Mouse (Mus musculus): ENCODE results near the gene Bcl6b.

Gene Bcl6b

DNA sequence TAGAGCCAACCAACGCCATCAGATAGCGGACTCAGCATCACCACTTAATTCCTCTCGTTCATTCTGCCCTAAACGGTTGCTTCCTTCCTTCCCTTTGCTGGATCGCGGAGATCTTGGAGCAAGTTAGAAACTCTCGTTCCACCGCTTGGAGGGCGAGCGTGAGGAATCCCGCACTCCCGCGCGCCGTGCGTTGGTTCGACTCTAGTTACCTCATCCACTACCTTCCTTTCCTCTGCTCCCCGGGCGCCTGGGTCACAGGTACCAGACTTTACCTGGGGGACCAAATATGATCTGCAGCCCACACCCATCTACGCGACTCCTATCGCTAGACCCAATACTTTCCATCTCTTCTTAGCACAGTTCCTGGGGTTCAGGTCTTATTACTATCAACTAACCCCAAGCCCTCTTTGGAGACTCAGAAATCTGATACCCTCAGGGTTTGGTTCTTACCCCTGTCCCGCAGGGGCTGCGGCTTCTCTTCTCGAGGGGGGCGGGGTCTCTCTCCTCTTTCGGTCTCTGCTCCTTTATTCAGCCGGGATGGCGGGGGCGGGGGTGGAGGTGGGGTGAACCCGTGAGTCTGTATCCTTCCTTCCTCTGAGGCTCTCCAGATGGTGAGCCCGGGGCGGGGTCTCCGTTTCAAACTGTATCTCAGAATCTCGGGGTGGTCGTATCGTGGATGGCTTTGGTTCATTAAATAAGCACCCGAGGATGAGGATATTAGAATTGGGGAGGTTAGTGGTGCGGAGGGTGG is at the start of gene Bcl6b:
TSS of gene Bcl6b (minus strand) at position 539 of the 751 bp plus-strand sequence.
- DNase-seq (ENCODE audit: low spot score) = no peak

DNA sequence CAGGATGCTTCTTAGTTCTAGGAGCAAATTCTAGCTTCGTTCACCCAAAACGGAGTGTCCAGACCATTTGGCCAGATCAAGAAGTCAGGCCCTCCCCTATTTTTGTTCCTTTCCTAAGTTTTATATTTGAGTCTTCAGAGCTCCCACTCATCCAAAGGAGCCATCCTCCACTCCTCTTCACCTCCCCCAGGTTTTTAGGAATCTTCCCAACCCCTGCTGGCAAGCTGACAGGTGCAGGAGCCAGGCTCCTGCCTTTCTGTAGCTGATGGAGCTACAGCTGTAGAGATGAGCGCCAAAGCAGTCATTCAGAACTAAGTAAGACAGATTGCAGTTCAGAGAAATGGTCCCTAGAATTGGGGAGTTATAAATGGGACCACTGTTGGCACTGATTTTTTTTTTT is 49.4 kb upstream of the Bcl6b start:
- no peak for DNase-seq (ENCODE audit: low spot score)

DNA sequence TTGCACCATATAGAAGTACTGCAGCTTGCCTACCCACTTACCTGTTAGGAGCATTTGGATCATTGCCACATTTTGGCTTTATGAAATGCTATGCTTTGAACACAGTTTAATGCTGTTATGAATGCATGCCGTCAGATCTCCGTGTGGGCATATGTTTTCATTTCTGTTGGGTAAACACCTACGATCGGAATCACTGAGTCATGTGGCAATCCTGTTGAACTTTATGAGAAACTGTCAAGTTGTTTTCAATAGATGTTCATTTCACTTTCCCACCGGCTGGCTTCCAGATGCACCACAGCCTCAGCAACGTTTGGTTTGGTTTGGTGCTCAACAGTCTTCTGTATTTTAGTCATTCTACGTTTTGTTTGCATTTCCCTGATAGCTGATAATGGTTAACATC is 42.0 kb upstream of the Bcl6b start:
- no peak for DNase-seq (ENCODE audit: low spot score)

DNA sequence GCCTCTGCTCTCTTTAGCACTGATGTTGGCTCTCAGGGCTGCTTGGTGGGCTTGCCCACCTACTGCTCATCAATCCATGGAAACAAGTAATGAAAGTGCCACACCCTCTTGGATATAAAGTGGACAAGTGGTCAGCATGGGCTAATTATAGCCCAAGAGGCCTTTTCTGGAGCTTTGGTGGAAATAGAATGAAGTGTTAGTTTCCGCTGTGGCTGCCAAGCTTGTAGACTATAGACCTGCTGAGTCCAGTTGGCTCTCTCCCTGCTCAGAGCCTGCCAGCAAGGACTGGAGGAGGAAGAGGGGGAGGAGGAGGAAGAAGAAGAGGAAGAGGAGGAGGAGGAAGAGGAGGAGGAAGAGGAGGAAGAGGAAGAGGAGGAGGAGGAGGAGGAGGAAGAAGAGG is 36.8 kb upstream of the Bcl6b start:
- DNase-seq (ENCODE audit: low spot score) = no peak

DNA sequence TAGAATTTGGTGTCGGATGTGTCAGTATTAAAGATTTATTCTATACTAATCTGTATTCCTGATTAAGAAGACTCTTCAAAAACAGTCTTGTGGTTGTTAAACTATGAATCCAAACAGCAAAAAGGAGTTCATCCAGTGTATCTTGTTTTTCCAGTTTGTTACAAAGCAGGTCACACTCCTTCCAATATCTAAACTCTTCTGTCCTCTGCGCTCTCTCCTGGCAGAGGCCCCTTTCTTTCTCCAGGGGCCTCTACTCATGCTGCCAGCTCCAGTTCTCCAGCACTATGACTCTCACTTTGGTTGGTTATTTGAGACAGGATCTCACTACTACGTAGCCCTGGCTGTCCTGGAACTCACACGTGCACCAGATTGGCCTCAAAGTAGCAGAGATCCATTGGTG is 36.2 kb upstream of the Bcl6b start:
- DNase-seq (ENCODE audit: low spot score) = no peak

DNA sequence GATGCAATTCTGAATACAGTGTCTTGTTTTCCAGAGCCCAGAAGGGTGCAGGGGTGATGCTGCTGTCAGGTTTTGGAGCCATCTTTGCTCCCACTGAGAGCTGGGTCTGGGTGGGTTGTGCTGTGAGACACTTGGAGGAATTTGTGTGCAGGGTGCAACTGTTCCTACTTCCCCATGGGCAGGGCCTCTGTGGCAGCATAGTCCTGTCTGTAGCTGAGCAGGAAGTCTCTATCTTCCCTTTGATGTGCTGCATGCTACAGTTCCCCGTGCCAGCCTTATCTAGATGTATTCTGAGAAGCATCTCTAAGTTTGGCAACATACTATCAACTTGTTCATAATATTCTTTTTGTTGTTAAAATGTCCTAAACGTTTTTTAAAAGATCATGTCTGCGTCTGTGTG is 35.7 kb upstream of the Bcl6b start:
- no peak for DNase-seq (ENCODE audit: low spot score)

DNA sequence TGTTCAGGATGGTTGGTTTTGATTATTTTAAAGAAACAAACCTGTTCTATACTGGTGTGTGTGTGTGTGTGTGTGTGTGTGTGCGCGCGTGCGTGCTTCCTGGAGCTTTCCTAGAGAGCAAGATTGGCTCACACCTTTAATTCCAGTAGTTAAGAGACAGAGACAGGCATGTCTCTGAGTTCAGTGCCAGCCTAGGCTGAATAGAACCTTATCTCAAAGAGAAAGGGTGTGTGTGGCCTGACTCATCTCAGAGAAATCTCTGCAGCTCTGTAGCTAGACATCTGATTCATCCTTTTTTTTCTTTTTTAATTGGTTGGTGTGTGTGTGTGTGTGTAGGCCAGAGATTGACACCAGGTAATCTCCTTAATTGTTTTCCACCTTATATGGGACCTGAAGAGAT is 29.4 kb upstream of the Bcl6b start:
- DNase-seq (ENCODE audit: low spot score) = no peak

DNA sequence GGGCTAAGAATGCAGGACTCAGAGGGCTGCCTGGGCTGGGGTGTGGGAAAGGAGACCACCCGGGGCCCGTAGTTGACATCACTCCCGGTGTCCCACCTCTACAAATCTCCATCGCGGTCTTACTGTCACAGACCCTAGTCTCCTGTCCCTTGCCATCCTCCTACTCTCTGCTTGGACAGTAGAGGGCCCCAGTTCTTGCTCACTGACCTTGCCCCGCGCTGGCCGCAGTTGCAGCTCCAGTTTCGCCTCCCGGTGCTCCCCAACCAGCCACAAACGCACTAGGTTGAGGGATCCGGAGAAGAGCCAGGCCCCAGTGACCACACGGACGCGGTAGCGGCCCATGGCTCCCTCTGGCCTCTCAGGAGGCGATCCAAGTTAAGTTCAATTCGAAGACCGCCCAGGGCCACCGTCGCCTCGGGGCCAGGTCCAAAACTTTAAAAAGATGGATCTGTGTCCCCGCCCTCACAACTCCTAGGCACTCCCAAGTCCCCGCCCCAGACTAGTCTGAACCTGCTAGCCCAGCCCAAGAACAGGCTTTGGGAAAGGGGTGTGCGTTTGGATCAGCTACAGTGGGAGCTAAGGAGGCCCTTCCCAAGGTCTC is 25.4 kb upstream of the Bcl6b start, which contains the start of gene Alox12:
TSS of gene Alox12 (minus strand) at position 423 of the 601 bp plus-strand sequence.
- DNase-seq (ENCODE audit: low spot score) = no peak

DNA sequence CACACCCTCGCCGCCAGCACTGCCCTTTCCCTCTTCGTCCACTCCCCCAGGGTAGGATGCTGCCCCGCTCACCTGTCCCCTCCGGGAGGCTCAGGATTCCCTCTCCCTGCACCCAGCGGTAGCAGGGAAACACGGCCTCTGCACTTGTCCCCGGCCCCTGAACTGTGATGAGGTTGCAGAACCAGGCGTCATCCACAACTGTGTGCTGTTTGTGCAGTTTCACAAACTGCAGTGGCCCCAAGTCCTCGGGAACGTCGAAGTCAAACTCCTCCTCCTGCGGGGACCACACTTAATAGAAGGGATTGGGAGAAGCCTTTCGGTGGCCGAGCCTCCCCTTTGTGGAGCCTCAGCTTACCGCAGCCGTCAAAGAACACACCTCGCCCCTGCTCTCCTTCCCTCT is 24.7 kb upstream of the Bcl6b start:
- no peak for DNase-seq (ENCODE audit: low spot score)

DNA sequence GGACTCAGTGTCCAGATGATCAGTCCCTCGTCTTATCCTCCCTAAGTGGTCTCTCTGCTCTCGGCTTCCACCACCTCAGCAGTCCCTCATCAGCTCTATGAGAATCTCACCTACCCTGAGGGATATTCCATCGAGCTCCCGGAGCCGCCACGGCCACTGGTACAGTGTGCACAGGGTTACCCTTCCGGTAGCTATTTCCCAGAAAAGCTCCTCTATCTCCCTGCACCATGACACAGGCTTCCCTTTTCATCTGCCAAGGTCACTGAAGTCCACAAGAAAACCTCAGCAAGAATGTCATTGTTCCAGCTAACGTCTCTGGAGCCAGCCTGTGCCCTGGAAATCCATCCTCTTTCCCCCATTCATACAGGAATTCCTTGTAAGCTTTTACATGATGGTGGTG is 22.3 kb upstream of the Bcl6b start:
- DNase-seq (ENCODE audit: low spot score) = no peak

DNA sequence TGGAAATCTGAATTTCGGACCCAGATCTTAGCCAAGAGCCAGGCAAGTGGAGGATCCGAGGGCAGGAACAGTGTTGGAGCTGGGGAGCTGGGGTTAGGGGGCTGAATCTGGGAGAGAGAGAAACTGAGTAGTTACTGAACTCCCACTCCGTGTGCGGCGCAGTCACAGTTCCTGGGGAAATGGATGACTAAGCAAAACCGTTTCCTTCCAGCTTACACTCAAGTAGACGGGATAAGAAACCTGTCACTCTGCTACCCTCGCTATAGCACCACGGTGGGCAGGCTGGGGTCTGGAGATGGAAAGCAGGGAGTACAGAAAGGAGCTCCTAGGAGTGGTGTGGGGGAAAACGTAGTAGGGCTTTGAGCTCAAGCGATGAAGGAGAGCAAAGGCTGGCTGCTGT is 20.6 kb upstream of the Bcl6b start:
- no peak for DNase-seq (ENCODE audit: low spot score)

DNA sequence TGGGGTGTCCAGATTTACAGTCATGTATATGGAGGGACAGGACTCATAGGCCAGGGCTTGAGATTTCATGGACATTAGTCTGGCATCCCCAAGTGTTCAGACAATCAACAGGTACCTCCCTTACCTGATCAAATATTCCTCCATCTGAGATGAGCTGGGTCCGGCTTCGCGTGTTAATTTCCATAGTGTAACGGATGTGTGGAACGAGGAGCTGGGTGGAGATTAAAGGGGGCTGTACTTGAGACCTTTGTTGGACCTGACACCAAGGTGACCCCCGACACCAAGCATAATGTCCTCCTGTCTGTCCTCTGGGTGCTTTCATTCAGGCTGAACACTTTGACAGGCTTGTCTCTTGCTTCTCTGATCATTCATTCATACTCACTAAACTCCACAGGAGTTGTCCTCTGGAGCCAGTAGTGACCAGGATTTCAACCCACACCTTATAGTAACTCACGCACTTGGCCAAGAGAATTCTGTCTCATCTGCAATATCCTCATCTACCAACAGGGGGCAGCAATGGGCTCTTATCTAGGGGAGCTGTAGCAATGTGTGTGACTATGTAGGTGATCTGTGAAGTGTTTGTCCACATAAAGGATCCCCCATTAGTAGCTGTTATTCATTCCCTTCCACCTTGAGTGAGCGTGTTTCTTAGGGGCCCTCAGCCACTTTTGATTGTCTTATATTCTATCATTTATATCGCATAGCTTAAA is 17.7 kb upstream of the Bcl6b start:
- DNase-seq (ENCODE audit: low spot score) = peak; percentile 50

DNA sequence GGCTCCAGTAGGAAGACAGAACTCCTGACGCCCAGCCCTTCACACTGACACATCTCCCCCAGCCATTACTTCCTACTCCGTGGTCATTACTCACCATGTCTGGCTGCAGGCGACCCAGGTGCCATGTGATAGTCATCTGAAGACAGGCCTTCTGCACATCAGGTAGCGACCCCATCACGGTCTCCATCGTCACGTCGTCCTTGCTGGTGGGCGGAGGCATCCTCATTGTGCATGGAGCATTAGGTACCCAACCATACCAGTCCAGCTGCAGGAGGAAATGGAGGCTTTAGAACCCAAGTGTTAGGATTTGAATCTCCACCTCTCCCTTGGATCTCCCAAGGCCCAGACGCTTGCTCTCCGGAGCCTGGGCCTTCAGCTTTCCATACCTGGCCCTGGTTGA is 13.0 kb upstream of the Bcl6b start:
- DNase-seq (ENCODE audit: low spot score) = no peak

DNA sequence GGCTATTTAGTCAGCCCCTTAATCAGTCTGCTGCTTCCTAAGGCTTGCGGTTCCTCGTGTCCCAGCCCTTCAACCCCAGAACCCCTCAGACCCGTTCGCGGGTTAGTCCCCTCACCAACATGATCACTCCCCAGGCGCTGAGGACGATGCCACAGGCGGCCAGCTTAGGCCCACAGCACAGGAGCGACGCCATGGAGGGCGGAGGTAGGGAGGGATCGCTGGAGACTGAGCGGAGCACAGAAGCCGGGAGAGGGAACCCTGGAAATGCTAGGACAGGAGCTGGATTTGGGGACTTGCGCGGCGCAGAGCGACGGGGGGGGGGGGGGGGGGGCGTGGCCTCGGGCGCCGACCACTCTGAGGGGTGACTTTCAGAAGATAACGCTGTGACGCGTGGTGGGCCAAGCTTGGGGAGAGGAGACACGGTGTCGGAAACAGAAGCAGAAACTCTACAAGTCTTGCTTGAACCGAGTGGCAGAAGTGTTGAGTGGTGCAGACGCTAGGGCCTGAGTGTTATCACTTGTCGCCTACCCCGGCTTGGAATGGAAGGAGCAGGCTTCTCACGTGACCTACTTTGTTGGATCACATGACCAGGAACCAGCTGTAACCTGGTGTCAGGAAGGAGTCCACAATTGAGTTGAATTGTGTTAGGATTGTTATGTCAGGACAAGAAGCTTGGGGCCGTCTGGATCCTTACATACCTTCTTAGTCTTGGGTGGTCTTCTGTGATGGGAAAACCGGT is 10.1 kb upstream of the Bcl6b start, which contains the start of the genes Gm21988 and Rnasek:
TSS of gene Gm21988 (minus strand) at position 290 of the 739 bp plus-strand sequence.
TSS of gene Rnasek (minus strand) at position 302 of the 739 bp plus-strand sequence.
- DNase-seq (ENCODE audit: low spot score) = peak; percentile 82

DNA sequence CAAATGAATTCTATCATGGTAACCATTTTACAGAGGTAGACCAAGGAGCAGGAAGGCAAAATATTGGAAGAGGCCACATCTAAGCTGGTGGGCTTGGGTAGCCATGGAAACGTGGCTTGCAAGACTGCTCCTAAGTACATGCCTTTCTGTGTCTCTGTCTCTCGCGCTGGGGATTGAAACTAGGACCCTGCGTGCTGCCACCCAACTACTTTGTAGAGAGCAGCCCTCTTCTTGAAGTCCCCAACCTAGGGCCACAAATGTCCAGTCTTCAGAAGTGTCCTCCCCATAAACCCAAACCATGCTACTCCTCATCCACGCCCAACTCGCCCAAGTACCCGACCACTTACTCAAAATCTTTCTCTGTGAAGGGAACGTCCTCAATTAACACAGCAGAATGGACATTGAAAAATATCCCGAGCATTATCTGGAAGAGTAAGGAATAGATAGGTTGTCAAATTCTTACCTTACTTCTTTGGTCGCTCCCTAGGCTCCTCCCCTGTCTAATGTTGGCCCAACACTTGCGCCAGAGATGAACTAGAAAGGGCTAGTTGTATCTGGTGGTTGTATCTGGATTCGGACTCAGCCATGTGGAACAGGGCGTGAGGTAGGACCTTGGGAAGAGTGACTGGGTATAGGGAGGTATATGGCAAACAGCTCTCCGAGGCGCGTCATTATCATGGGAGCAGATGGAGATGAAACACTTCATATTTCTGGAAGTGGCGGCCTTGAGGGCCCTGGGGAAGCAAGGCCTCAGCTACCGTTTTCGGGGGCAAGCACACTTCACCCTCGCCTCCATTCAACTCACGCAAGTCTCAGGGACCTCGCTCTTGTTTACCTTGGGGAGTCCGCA is 9.2 kb upstream of the Bcl6b start:
- DNase-seq (ENCODE audit: low spot score) = peak; percentile 29

DNA sequence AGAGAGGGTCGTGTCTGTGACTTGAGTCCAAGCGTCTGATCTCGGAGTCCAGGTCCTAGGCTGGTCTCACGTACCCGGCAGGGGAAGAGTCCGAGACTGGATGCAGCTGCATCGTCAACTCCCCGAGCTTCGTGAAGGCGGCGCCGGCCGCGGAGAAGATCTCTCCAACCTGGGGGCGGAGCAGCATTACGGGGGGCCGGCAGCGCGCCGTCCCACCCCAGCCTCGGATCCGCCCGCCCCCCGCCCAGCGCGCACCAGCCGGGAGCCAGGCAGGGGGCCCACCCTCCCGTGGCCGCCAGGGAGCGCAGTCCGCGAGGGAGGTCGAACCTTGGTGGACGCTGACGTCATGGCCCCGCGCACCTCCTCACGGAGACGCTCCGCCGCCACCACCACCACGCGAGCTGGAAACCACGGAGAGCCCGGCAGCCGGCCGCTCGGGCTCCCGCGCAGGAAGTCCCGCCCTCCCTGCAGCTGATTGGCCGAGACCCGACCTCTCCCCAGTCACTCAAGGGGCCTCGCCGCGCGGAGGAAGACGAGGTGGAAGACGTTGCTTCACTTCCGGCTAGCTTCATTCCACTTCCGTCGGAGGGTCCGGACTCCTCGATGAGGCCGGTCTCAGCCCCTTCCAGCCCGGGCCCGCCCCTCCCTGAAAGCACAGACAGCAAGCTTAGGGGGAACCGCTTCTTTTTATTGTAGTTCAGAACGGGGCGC is 8.0 kb upstream of the Bcl6b start, which contains the start of gene 0610010K14Rik:
TSS of gene 0610010K14Rik (minus strand) at position 458 of the 711 bp plus-strand sequence.
- DNase-seq (ENCODE audit: low spot score) = peak; percentile 93

DNA sequence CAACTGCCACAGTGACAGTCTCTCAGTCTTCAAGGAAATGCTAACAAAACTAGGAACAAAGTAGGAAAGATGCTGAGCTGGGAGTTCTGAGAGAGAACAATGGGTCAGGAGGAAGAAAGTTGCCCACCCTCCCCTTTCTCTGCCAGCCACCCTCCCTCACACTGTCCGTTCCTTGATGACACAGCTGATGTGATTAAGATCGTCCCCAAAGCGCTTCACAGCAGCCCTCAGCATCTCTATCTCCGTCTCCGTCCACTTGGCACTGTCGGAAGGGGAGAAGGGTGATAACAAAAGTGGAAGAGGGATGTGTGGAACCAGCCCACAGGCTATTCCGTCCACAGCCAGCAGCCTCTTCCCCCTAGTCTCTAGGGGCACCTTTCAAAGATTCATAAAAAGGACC is 7.1 kb upstream of the Bcl6b start:
- no peak for DNase-seq (ENCODE audit: low spot score)

DNA sequence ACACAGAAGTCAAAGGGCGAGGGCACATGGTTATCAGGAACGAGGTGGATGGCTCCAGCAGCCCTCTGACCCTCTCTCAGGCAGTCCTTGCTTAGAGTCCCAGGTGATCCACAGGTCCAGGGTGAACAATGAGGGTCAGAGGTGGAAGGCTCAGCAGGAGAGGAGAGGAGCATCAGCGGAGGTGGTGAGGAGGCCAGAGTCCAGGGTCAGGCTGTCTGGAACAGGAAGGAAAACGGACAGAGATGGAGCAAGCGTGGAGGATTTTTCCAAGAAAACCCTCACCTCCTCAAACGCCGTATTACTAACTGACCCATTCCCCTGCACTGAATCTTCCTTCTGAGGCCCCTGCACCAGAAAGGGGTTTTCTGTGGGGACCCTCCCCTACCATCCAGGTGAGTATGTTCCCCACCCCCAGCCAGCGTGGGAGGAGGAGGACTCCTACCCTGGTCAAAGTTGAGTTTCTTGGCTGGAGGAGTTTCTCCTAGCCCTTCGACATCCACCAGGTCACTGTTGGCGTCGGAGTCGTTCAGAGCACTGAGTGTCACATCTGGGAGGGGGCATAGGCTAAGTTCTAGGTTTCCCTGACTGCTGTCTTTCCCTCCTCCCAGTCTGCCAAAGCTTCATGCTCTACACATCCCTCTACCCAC is 5.8 kb upstream of the Bcl6b start:
- DNase-seq (ENCODE audit: low spot score) = no peak

DNA sequence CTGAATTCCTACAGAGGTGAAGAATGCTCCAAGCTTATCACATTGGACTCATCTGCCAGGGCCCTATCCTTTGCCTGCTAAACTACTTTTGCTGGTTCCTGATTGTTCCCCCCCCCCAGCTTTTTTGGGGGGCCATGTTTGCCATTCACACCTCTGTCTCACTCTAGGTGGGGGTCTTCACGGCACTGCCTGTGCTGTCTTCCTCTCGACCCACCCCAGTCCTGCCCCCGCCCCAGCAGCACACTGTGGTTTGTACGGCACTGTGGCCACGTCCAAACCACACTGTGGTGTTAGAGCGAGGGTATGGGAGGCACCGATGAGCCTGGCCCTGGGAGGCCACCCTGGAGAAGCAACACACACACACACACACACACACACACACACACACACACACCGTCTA is 4.9 kb upstream of the Bcl6b start:
- DNase-seq (ENCODE audit: low spot score) = no peak

DNA sequence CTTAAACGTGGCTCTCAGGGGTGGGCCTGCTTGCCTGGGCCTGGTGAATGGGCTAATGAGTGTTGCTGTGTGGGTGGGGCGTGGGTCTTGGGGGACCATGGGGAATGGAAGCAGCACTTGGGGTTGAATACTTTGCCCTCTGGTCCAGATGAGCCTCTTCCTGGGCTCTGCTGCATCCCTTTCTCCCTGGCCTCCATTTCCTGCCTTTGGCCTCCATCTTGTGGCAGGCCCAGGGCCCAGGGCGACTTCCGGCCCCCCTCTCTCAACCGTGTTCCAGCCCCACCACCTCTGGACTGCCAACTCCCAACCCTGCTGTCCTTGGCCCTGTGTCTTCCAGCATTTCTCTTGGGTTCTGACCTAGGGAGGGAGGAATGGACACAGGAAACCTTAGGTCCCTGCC is 4.4 kb upstream of the Bcl6b start:
- no peak for DNase-seq (ENCODE audit: low spot score)
